In genomic region chr2:128190196-128190595, GRCm38 (mm10) we compare ENCODE assay signal across 14 mouse cellular contexts.
DNase-seq lines count a peak whose midpoint lies in the region; ATAC-seq and TF ChIP-seq lines count a peak whose summit lies in the region.
"Had no signal": no experiment of that assay in that cellular context is flagged by ENCODE, and none has a peak within 500 bp of the region (broad histone marks: within the 10 kb centered on the region; RNA-seq: fewer than 3 reads in every experiment).

No protein-coding gene starts in this region.

- TF ChIP-seq POLR2A in spleen, adult 2 months (IDR thresholded peaks at IDR 0.05; ENCODE audit: low read depth, low read length) = no peak

- H3K4me1 ChIP-seq in spleen, adult 2 months (ENCODE audit: control insufficient read depth, insufficient read depth, insufficient read length) = peaks cover 7% of the 10 kb centered on the region; the same call in 1 of the 2 replicates
- H3K4me1 ChIP-seq in limb, embryonic 10.5 days = peaks cover 15% of the 10 kb centered on the region
- H3K4me1 ChIP-seq: forebrain, embryonic 12.5 days; midbrain, embryonic 13.5 days had no signal

- H3K4me3 ChIP-seq in spleen, adult 2 months (ENCODE audit: extremely low read depth, insufficient read depth, insufficient read length) = peak overlapping the region; percentile 38; the same call in 1 of the 2 replicates
- H3K4me3 ChIP-seq in limb, embryonic 10.5 days = no peak overlapping the region
- H3K4me3 ChIP-seq: forebrain, embryonic 12.5 days; hindbrain, embryonic 10.5 days; midbrain, embryonic 13.5 days had no signal

- H3K36me3 ChIP-seq in spleen, adult 2 months (ENCODE audit: control insufficient read depth, insufficient read depth, low read length) = no peaks in the 10 kb centered on the region
- no peaks in the 10 kb centered on the region for H3K36me3 ChIP-seq in limb, embryonic 10.5 days
- H3K36me3 ChIP-seq: forebrain, embryonic 12.5 days; hindbrain, embryonic 10.5 days; midbrain, embryonic 13.5 days had no signal

- TF ChIP-seq CTCF in spleen, adult 2 months (IDR thresholded peaks at IDR 0.05; ENCODE audit: extremely low read depth, insufficient read depth, insufficient read length, insufficient replicate concordance) = no peak

- H3K27ac ChIP-seq in spleen, adult 2 months (ENCODE audit: insufficient read depth, low read length) = no peak overlapping the region
- H3K27ac ChIP-seq in limb, embryonic 10.5 days = peak overlapping the region; percentile 77
- H3K27ac ChIP-seq: forebrain, embryonic 12.5 days; gastrocnemius, adult 2 months; hindbrain, embryonic 10.5 days; midbrain, embryonic 13.5 days had no signal

- peak; percentile 6 to 41 for DNase-seq in spleen, adult 2 months (ENCODE audit: low read depth in 1 of 2, low spot score in 2 of 2)
- DNase-seq in spleen, postnatal 4 days (ENCODE audit: low spot score in 2 of 2) = no peak
- DNase-seq in R1 (ENCODE audit: low read depth, low spot score) = peak; percentile 50
- no peak for DNase-seq in limb, embryonic 10.5 days (ENCODE audit: low spot score)
- DNase-seq in layer of hippocampus, postnatal 36 days = no peak
- DNase-seq in layer of hippocampus, adult 9-11 months = no peak
- DNase-seq in kidney, postnatal 36 days = no peak
- DNase-seq: gastrocnemius, adult 2 months; right cerebral cortex, postnatal 4 days; thymus, adult 18-20 months had no signal

- peak; percentile 90 for ATAC-seq in megakaryocyte progenitor cell, adult 5-6 weeks (replicated peaks; ENCODE audit: poor library complexity)
- ATAC-seq: midbrain, embryonic 13.5 days had no signal

- H3K9me3 ChIP-seq in limb, embryonic 10.5 days (replicated peaks) = no peaks in the 10 kb centered on the region
- H3K9me3 ChIP-seq: forebrain, embryonic 12.5 days; hindbrain, embryonic 10.5 days; midbrain, embryonic 13.5 days had no signal

- 15% methylated on average over 5 of the region's 5 CpGs for WGBS in spleen, adult 2 months
- 81% methylated on average over 5 of the region's 5 CpGs for WGBS in limb, embryonic 10.5 days

- no peaks in the 10 kb centered on the region for H3K27me3 ChIP-seq in spleen, adult 2 months (ENCODE audit: control insufficient read depth, insufficient read depth, low read length)
- H3K27me3 ChIP-seq in limb, embryonic 10.5 days (ENCODE audit: low read depth, poor library complexity, severe bottlenecking) = no peaks in the 10 kb centered on the region
- H3K27me3 ChIP-seq: forebrain, embryonic 12.5 days; midbrain, embryonic 13.5 days had no signal

Comparison
In these comparisons a context has a peak if more than half of its experiments do, and no peak if none do; other contexts are left out.
1. DNase-seq: peak in spleen, adult 2 months (2 of 2) and R1 (single experiment); none in spleen, postnatal 4 days (0 of 2), limb, embryonic 10.5 days (single experiment), layer of hippocampus, postnatal 36 days (0 of 2), layer of hippocampus, adult 9-11 months (single experiment) and kidney, postnatal 36 days (0 of 2).